Mouse (Mus musculus) cortical plate, adult 2 months (tissue): ENCODE results near the gene Cttnbp2nl.

Experiments
- CTCF ChIP-seq: fragments of 200-500 bp; IDR thresholded peaks from 2 replicates; pipeline ENCODE4 v1.5.1; 2011; ENCODE audit warnings: mild to moderate bottlenecking, control low read depth, low read length; ENCODE audit not compliant: insufficient read depth; ENCODE audit errors: extremely low read depth
- POLR2A ChIP-seq: fragments of 200-500 bp; IDR thresholded peaks from 2 replicates; pipeline ENCODE4 v1.6.1; 2011; ENCODE audit warnings: mild to moderate bottlenecking, low read length, control low read depth; ENCODE audit not compliant: insufficient read depth; ENCODE audit errors: extremely low read depth

GRCm38 (mm10) chr3:105075796-105076195 is 22.9 kb upstream of the Cttnbp2nl start:
- TF ChIP-seq POLR2A (no peak), CTCF (no peak)
